Mouse (Mus musculus) limb, embryonic 13.5 days (tissue): ENCODE measurements around the gene Arsb. TPM values are rescaled to one million over a fixed set of nuclear protein-coding genes. Genes with fewer than 3 reads are reported as not detected.

Experiments
- ATAC-seq: fragments of 200-750 bp; cut with Nextera tagmentation; 2 replicates; pipeline ENCODE4 v1.8.0; 2017; ENCODE audit warnings: low read depth, moderate number of reproducible peaks, moderate TSS enrichment; ENCODE audit not compliant: low FRiP score
- H3K27ac ChIP-seq: fragments of 300-500 bp; sonication (generic); 2 replicates; pipeline ENCODE4 v1.5.1; 2015; ENCODE audit warnings: inconsistent platforms, mild to moderate bottlenecking, moderate library complexity
- H3K27me3 ChIP-seq: fragments of 300-500 bp; sonication (generic); 2 replicates; pipeline ENCODE4 v1.6.1; 2015; ENCODE audit warnings: mild to moderate bottlenecking, inconsistent platforms
- H3K36me3 ChIP-seq: fragments of 300-500 bp; sonication (generic); 2 replicates; pipeline ENCODE4 v1.6.1; 2015; ENCODE audit warnings: inconsistent platforms, mild to moderate bottlenecking, moderate library complexity
- H3K4me1 ChIP-seq: fragments of 300-500 bp; sonication (generic); 2 replicates; pipeline ENCODE4 v1.6.1; 2015; ENCODE audit warnings: inconsistent platforms
- H3K4me2 ChIP-seq: fragments of 300-500 bp; sonication (generic); replicated peaks from 2 replicates; pipeline ENCODE4 v1.6.1; 2015; ENCODE audit warnings: inconsistent platforms, mild to moderate bottlenecking, moderate library complexity
- H3K4me3 ChIP-seq: fragments of 300-500 bp; sonication (generic); 2 replicates; pipeline ENCODE4 v1.5.1; 2015; ENCODE audit warnings: moderate library complexity, mild to moderate bottlenecking, inconsistent platforms
- H3K9ac ChIP-seq: fragments of 300-500 bp; sonication (generic); 2 replicates; pipeline ENCODE4 v1.6.1; 2015; ENCODE audit warnings: mild to moderate bottlenecking, inconsistent platforms
- H3K9me3 ChIP-seq: fragments of 300-500 bp; sonication (generic); 2 replicates; pipeline ENCODE4 v1.6.1; 2016; ENCODE audit warnings: inconsistent platforms
- WGBS: fragments of 180-500 bp; shearing (Covaris S2); methylation state at CpG from one replicate; pipeline ENCODE4 v1.1.7; 2015; 5-methylcytosine and 5-hydroxymethylcytosine counted together
- polyA plus RNA-seq: library from polyadenylated mRNA; unstranded; fragments of >200 nt; fragmentation: Nextera tagmentation; extraction: Ambion mirVana; gene quantifications from 2 replicates; pipeline ENCODE4 v1.2.1, GENCODE M21; 2015

The Arsb gene
- polyA plus RNA-seq, 1 experiment from 2014 or later: 13.7 TPM

DNA sequence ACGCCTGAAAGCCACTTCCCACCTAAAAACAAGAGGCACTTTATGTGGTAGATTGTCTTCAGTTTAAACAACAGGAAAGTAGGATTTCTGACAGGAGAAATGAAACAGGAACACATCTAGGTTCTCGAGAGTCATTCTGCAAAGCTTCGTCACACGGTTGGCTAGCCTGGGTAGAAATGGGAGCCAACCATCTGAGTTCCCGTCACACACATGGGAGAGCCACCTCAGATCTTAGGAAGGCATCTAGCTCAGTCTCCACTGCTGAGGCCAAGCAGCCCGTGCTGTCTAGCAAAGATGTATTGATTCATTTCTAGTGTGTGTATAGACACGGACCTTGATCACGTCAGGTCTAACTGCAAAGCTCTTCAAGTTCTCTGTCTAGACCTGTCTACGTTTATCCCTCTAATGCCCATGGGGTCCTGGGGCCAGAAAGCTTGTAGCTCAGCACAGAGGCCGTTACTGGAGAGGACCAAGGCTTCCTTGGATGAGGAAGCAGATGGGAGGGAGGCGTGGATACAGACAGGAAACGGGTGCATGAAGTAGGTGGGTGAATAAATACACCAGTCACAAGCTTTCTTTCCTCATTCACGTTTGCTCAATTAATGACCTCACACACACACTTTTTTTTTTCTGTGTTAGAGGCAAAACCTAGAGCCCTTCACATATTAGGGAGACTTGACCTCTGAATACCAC lies 129.7 kb downstream of the Arsb start:
- 70% methylated on average over 13 of the region's 13 CpGs for WGBS
- H3K36me3 ChIP-seq: no peaks in the 10 kb centered on the region
- no peak overlapping the region for H3K9ac ChIP-seq
- H3K9me3 ChIP-seq: no peaks in the 10 kb centered on the region
- no peak overlapping the region for H3K4me2 ChIP-seq
- H3K27me3 ChIP-seq: no peaks in the 10 kb centered on the region
- ATAC-seq: no peak
- H3K27ac ChIP-seq: no peak overlapping the region
- no peak overlapping the region for H3K4me3 ChIP-seq
- peaks cover 31% of the 10 kb centered on the region for H3K4me1 ChIP-seq

DNA sequence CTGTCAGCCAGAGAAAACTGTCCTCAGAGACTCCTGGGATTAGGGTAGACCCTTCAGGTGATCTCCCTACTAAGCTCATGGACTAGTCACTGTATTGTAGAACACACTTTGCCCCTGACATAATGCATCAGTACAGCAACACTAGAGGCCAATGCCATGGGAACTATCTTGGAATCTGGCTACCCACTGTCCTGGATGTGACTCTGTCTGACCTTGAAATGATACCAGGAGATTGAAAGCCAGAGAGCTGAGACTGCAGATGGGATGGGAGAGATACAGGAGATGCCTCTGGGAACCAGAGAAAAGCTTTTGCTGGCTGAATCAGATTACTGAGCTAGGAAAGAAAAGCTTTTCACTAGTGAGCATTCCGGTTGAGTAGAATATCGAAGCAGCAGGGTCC lies 130.7 kb downstream of the Arsb start:
- no peak overlapping the region for H3K27ac ChIP-seq
- no peak overlapping the region for H3K9ac ChIP-seq
- no peak for ATAC-seq
- no peaks in the 10 kb centered on the region for H3K27me3 ChIP-seq
- H3K9me3 ChIP-seq: no peaks in the 10 kb centered on the region
- no peak overlapping the region for H3K4me3 ChIP-seq
- no peak overlapping the region for H3K4me2 ChIP-seq
- 89% methylated on average over 2 of the region's 2 CpGs for WGBS
- peaks cover 30% of the 10 kb centered on the region for H3K4me1 ChIP-seq
- H3K36me3 ChIP-seq: no peaks in the 10 kb centered on the region

DNA sequence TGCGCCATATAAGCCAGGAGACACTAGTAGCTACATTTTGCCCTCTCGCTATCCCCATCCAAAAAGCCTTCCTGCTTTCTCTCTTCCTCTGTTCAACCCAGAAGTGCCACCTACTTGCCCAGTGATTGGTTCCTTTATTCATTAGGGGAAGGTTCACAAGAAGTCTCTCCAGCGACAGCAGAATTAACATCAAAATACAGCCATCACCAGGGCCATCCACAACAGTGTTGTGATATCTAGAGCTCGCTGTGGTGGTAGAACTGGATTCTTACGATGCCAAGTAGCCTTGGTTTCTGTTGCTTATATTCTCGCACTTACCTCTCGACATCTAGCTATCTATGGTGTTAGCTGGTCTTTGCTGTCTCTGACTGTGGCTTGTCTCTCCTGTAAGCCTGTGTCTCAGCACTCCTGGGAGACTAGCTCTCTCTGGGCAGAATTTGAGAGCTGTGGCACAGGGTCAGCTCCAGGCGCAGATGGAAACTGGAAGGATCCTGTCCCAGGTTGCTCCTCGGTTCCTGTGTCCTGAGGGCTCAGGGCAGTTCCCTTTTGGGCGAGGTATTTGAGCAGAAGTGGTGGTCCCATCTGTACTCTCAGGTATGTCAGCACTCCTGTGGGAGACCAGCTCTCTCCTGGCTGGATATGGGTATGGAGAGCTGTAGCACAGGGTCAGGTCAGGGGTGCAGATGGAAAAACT lies 135.3 kb downstream of the Arsb start:
- Histone ChIP-seq H3K4me3 (no peak overlapping the region), H3K9ac (no peak overlapping the region), H3K27ac (no peak overlapping the region), H3K4me1 (peaks cover 29% of the 10 kb centered on the region), H3K4me2 (no peak overlapping the region), H3K36me3 (no peaks in the 10 kb centered on the region), H3K27me3 (no peaks in the 10 kb centered on the region), H3K9me3 (no peaks in the 10 kb centered on the region)
- 88% methylated on average over 10 of the region's 10 CpGs for WGBS
- no peak for ATAC-seq

DNA sequence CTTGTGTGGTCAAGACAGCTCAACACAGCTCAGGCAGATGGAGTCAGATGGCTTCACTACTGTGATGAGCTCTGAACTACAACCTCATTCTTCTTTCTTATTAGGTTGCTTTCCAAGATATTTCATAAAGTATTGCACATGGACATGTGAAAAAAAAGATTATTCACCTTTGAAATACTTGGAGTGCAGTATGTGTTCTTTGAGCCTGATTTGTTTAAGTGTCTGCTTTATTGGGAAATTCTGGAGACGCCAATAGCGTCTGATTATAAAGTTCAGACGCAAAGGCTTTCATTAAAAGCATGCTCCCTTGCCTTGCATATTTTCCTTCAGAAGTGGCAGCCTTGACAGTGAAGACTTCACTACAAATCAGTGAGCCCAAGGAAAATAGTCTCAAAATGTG lies 136.5 kb downstream of the Arsb start:
- WGBS: 58% methylated on average over 3 of the region's 3 CpGs
- no peak for ATAC-seq

DNA sequence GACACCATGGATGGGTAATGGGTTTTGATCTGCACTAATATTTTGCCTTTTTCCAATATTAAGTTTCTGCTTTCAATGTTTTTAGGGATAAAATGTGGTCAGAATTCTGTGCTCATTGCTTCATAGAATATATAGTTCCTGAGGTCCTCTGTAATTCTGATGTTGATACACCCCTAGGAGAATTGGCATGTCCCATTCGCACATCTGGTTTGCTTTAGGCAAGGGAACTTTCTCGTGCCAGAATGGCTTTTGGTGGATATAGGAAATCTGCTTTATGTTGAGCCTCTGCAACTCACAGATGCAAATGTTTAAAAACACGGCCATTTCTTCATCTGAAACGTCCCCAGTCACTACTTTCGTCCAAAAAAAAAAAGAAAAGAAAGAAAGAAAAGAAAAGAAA lies 138.4 kb downstream of the Arsb start:
- WGBS: 17% methylated on average over 5 of the region's 5 CpGs
- Histone ChIP-seq H3K9me3 (no peaks in the 10 kb centered on the region), H3K4me2 (no peak overlapping the region), H3K36me3 (no peaks in the 10 kb centered on the region), H3K4me1 (peaks cover 39% of the 10 kb centered on the region), H3K27ac (peak overlapping the region; percentile 87), H3K4me3 (no peak overlapping the region), H3K9ac (no peak overlapping the region), H3K27me3 (no peaks in the 10 kb centered on the region)
- peak; percentile 20; the same call in 1 of the 2 replicates for ATAC-seq

More for the DNA sequence above, 136.5 kb downstream of the Arsb start:
- Histone ChIP-seq H3K36me3 (no peaks in the 10 kb centered on the region), H3K4me2 (no peak overlapping the region), H3K9me3 (no peaks in the 10 kb centered on the region), H3K4me3 (no peak overlapping the region), H3K4me1 (peaks cover 39% of the 10 kb centered on the region), H3K27me3 (no peaks in the 10 kb centered on the region), H3K9ac (no peak overlapping the region), H3K27ac (no peak overlapping the region)

DNA sequence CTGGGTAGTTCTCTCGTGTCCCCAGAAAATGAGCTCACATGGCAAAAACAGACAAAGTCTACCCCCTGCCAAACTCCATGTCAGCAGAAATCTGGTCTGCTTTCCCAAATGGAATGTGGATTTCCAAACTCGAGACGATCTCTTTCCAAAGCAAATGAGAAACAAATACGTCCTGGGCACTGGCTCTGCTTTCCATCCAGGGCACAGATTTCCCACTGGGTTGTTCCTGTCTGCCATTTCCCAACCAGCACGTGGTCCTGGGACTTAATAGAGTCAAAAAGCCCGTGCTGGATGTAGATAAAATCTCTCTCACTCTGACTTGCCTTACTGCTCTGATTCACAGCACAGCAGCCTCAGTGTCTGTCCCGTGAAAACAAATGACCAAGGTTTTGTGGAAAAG lies 139.6 kb downstream of the Arsb start:
- H3K4me2 ChIP-seq: no peak overlapping the region

DNA sequence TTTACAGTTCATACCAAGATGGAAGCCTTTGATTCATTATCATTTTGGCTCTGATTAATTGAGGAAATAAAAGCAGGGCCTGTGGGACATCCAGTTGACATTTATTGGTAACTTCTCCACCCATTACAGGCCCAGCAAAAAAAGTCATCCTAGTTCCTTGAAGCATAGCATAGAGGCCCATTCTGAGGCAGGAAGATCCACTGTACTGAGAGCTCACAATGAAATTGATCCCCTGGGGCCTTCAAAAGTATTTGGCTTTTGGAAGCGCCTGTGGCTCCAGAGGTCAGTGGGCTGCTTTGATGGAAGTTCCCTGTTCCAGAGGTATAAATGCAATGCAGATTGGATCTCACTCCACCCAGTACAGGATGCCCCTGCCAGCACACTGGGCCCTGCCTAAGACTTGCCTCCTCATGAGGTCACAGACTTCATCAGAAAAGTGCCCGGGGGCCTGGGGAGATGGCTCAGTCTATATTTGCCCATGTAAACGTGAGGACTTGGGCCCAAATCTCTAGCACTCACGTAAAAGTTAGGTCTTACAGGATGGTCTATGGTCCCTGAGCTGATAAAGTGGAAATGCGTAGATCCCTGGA lies 141.0 kb downstream of the Arsb start:
- H3K27ac ChIP-seq: no peak overlapping the region

More for the DNA sequence above, 139.6 kb downstream of the Arsb start:
- Histone ChIP-seq H3K4me3 (no peak overlapping the region), H3K9me3 (no peaks in the 10 kb centered on the region), H3K9ac (no peak overlapping the region), H3K4me1 (peaks cover 44% of the 10 kb centered on the region), H3K27ac (peak overlapping the region; percentile 87), H3K36me3 (no peaks in the 10 kb centered on the region), H3K27me3 (no peaks in the 10 kb centered on the region)
- ATAC-seq: 0 out of 2 replicates have a peak, but pooled peaks have one; percentile 51
- 16% methylated on average over 7 of the region's 7 CpGs for WGBS

DNA sequence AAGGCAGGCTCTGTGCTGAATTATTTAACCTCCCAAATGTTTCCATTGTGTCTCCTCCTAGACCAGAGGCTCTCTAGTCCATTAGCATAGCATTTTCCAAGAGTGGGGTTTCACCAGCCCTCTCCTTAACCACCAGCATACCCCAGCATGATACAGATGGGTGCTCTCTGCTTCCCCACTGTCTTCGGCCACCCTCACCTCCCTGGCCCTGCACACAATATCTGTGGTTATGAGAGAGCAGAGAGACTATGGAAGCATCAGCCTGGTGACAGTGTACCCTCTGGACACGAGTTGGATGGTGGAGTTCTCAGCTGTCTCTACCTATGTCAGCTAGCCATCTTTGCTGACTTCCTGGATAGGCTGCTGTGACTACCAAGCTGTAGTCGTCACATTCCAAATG lies 142.8 kb downstream of the Arsb start:
- Histone ChIP-seq H3K9me3 (no peaks in the 10 kb centered on the region), H3K4me2 (no peak overlapping the region), H3K27ac (no peak overlapping the region), H3K27me3 (no peaks in the 10 kb centered on the region), H3K4me1 (peaks cover 41% of the 10 kb centered on the region), H3K9ac (no peak overlapping the region), H3K36me3 (no peaks in the 10 kb centered on the region), H3K4me3 (no peak overlapping the region)
- 79% methylated on average over 3 of the region's 3 CpGs for WGBS
- ATAC-seq: no peak

More for the DNA sequence above, 141.0 kb downstream of the Arsb start:
- Histone ChIP-seq H3K9me3 (no peaks in the 10 kb centered on the region), H3K4me3 (no peak overlapping the region), H3K9ac (no peak overlapping the region), H3K36me3 (no peaks in the 10 kb centered on the region), H3K4me1 (peaks cover 46% of the 10 kb centered on the region), H3K4me2 (no peak overlapping the region), H3K27me3 (no peaks in the 10 kb centered on the region)
- ATAC-seq: no peak
- WGBS: 70% methylated on average over 5 of the region's 5 CpGs

DNA sequence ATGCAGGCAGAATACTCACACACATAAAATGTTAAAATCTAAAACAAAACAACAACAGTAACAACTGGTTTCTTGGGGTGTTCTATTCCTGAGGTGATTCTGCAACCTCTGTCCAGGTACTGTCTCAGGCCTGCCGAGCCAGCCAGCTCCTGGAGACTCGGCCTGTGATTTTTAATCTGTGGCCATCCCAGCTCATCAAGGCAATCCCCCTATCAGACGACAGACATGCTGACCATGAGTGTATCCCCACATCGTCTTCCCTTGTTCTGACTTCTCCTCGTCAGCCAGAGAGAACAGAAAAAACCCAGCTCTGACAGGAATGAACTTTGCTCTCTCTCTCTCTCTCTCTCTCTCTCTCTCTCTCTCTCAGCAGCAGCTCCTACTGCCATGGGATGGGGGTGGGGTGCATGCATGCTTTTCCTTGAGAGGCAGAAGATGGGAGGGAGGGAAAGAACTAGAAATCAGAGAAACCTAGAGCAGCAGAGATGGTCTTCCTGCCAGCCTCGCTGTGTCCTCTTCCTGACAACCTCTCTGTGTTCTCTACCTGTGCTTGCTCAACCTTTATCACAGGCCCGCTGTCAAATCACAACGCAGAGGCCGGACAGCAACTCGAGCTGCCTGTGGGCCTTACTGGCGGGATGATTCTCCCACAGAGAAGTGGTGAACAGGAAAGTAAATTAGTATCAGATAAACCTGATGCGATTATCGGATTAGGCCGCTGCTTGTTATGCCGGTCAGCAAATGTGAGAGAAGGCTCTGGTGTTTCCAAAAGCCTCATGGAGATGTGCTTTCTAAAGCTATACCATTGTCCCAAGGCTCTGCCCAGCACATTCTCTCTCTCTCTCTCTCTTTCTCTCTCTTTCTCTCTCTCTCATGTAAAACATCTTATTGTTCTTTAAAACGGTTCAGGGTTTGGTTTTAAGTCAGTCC lies 144.5 kb downstream of the Arsb start:
- H3K4me2 ChIP-seq: no peak overlapping the region
- H3K27me3 ChIP-seq: no peaks in the 10 kb centered on the region
- H3K9ac ChIP-seq: no peak overlapping the region
- H3K27ac ChIP-seq: no peak overlapping the region
- no peak overlapping the region for H3K4me3 ChIP-seq
- H3K36me3 ChIP-seq: no peaks in the 10 kb centered on the region
- peaks cover 25% of the 10 kb centered on the region for H3K4me1 ChIP-seq
- 69% methylated on average over 16 of the region's 16 CpGs for WGBS
- H3K9me3 ChIP-seq: no peaks in the 10 kb centered on the region
- no peak for ATAC-seq

DNA sequence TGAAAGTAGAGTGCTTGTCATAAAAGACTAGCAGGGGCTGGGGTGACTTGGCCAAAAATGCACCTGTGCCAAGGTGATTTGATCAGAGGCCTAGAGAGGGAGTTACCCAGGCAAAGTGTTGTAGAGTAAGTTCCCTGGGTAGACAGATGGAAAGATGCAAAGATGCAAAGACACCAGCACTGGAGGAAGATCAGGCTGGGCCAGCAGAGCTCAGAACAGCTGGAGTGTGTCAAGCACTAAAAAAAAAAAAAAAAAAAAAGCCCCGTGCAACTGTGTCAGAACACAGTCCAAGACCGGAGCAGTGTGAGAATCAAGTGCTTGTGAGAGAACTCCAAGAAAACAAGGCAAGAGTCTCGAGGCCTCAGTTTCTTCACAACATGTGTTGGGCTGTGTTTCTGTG lies 148.1 kb downstream of the Arsb start:
- Histone ChIP-seq H3K36me3 (no peaks in the 10 kb centered on the region), H3K4me3 (no peak overlapping the region), H3K27ac (no peak overlapping the region), H3K4me2 (no peak overlapping the region), H3K4me1 (peaks cover 19% of the 10 kb centered on the region), H3K9me3 (no peaks in the 10 kb centered on the region), H3K27me3 (no peaks in the 10 kb centered on the region), H3K9ac (no peak overlapping the region)
- WGBS: 44% methylated on average over 3 of the region's 3 CpGs
- no peak for ATAC-seq

DNA sequence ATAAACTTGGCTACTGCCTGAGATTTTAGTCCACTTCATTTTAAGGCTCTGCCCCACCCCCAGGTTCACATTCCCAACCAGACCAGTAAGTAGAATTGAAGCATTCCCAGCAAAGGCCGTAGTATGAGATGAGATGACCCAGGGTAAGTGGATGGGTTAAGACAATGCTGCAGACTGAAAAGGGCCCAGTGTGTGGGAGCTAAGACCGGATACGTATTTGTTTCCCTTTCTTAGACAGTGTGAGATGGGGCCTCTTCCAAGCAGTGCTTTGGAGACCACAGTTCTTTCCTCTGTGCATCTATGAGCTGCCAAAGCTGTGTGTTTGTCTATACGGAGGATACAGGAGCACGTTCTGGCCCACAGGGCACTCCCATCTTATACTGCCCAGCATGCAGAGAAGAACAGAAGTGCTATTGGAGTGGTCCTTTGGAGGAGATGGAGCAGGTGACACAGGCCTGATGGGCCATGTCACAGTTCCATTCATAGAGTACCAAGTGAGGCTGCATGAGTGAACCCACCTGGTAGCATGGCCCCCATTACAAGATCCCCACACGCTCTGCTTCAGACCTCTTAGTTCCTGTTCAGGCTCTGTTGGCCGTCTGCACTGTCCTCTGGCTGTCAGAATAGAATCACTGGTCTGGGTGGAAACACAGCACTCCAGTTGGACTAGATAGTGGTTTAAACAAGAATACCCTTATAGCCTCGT lies 148.8 kb downstream of the Arsb start:
- Histone ChIP-seq H3K27ac (no peak overlapping the region), H3K4me2 (no peak overlapping the region), H3K36me3 (no peaks in the 10 kb centered on the region), H3K9me3 (no peaks in the 10 kb centered on the region), H3K4me3 (no peak overlapping the region), H3K4me1 (peaks cover 26% of the 10 kb centered on the region), H3K9ac (no peak overlapping the region), H3K27me3 (no peaks in the 10 kb centered on the region)
- no peak for ATAC-seq
- WGBS: 83% methylated on average over 8 of the region's 8 CpGs
